Mouse (Mus musculus) spleen, embryonic (tissue): Measurements from ENCODE around the gene Myo16.

Experiments
- CTCF ChIA-PET: fragments of 350-600 bp; sonication (Branson Sonifier 250); formaldehyde crosslinking; loops from one replicate; lab custom pipeline; 2022; lab: Charles Lee

Myo16 gene

GRCm38 (mm10) chr8:10548003-10548584, 394.4 kb downstream of the Myo16 start:
- CTCF ChIA-PET: no interaction called here

- CTCF ChIA-PET: no interaction called here
Measured at GRCm38 (mm10) chr8:10549434-10549833, 395.7 kb downstream of the Myo16 start.

- CTCF ChIA-PET: interaction anchor here (0.7 kb wide), 1 partner anchor 67 kb away, joined by 7 read pairs; no protein-coding TSS in a partner anchor
Measured at GRCm38 (mm10) chr8:10557961-10558360, 404.2 kb downstream of the Myo16 start.

- CTCF ChIA-PET: no interaction called here
Measured at GRCm38 (mm10) chr8:10559479-10559878, 405.8 kb downstream of the Myo16 start.

- CTCF ChIA-PET: interaction anchor here (0.5 kb wide), 1 partner anchor 612 kb away, joined by 7 read pairs; no protein-coding TSS in a partner anchor
Measured at GRCm38 (mm10) chr8:10561616-10562015, 407.9 kb downstream of the Myo16 start.

- CTCF ChIA-PET: interaction anchor here (0.5 kb wide), 1 partner anchor 611 kb away, joined by 7 read pairs; no protein-coding TSS in a partner anchor
Measured at GRCm38 (mm10) chr8:10562046-10562445, 408.3 kb downstream of the Myo16 start.

- CTCF ChIA-PET: no interaction called here
Measured at GRCm38 (mm10) chr8:10562636-10563035, 408.9 kb downstream of the Myo16 start.

GRCm38 (mm10) chr8:10565231-10566029, 411.7 kb downstream of the Myo16 start:
- CTCF ChIA-PET: interaction anchor here (0.6 kb wide), 1 partner anchor 149 kb away, joined by 3 read pairs; no protein-coding TSS in a partner anchor

- CTCF ChIA-PET: no interaction called here
Measured at GRCm38 (mm10) chr8:10568448-10568847, 414.7 kb downstream of the Myo16 start.

GRCm38 (mm10) chr8:10574096-10574495, 420.4 kb downstream of the Myo16 start:
- CTCF ChIA-PET: interaction anchor here (0.6 kb wide), 1 partner anchor 502 kb away, joined by 3 read pairs; no protein-coding TSS in a partner anchor

GRCm38 (mm10) chr8:10575244-10575643, 421.5 kb downstream of the Myo16 start:
- CTCF ChIA-PET: no interaction called here

GRCm38 (mm10) chr8:10586956-10587744, 433.4 kb downstream of the Myo16 start:
- CTCF ChIA-PET: no interaction called here

GRCm38 (mm10) chr8:10589422-10589933, 435.8 kb downstream of the Myo16 start:
- CTCF ChIA-PET: no interaction called here

GRCm38 (mm10) chr8:10592917-10593316, 439.2 kb downstream of the Myo16 start:
- CTCF ChIA-PET: no interaction called here

- CTCF ChIA-PET: no interaction called here
Measured at GRCm38 (mm10) chr8:10596353-10596752, 442.6 kb downstream of the Myo16 start.

- CTCF ChIA-PET: no interaction called here
Measured at GRCm38 (mm10) chr8:10597595-10597994, 443.9 kb downstream of the Myo16 start.

- CTCF ChIA-PET: no interaction called here
Measured at GRCm38 (mm10) chr8:10598889-10599288, 445.2 kb downstream of the Myo16 start.

GRCm38 (mm10) chr8:10606028-10606815, 452.5 kb downstream of the Myo16 start:
- CTCF ChIA-PET: no interaction called here

- CTCF ChIA-PET: no interaction called here
Measured at GRCm38 (mm10) chr8:10606816-10607209, 453.1 kb downstream of the Myo16 start.

- CTCF ChIA-PET: no interaction called here
Measured at GRCm38 (mm10) chr8:10611636-10612035, 457.9 kb downstream of the Myo16 start.

- CTCF ChIA-PET: no interaction called here
Measured at GRCm38 (mm10) chr8:10613371-10613770, 459.7 kb downstream of the Myo16 start.
